Mouse (Mus musculus): Measurements from ENCODE around the gene Ralgapb.
"Not testable (repeated sequence)": the region's sequence is repeated elsewhere in the genome, so short reads cannot be mapped to it uniquely, and the experiment has no call there.

The Ralgapb gene

DNA sequence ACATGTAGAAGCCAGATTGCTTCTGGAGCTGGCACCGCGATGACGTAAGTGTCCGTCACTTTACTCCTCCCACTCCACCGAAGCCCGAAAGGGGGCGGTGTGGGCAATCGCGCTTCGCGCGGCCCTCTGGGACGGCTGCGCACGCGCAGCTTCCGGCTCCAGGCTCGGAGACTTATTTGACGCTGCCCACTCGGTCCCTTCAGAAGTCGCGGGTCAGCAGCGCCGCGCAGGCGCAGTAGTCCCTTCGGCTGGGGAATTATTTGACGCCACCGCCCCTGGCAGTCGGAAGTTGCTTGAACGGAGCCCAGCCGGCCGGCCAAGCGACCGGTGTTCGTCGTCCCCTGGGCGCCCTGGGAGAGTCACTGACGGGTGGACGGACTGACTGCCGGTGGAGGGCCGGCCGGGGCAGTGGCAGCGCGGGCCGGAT lies at the start of gene Ralgapb:
TSS of gene Ralgapb (plus strand) at position 254 of the 427 bp plus-strand sequence.
- peak; percentile 99 for DNase-seq

DNA sequence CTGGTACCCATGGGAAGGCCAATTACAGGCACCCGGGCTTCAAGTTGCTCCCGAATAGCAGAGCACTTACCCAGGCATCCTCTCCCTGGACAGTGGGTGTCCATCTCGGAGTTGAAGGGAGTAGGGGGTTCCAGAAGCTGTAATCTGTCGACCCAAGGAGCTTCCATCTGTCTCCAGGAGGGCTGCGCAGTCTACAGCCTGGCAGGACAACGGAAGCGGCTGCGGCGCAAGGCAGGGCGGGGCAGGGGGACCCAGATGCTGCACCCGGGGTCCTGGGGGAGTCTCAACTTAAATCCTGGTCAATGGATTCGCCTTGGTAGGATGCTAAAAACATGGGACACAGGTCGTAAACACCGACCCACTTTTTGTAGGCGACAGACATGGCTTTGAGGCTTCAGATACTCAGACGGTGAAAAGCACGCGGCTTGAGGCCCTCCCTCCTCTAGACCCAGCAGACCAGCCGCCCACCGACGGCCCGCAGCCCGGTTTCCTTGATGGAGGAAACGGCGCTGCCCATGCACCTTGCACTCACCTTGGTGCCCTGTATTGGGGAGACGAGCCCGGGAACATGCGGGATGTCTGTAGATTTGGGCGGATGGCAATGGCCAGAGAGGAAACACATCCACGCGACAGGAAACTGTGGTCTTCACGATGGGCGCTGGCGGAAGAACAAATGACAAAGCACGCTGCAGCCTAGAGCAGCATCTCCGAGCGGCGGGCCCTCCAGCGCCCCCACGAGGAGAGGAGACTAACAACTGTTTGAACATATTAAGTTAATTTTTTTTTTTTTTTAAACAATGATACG lies 48.6 kb upstream of the Ralgapb start:
- peak; percentile 84 for DNase-seq

DNA sequence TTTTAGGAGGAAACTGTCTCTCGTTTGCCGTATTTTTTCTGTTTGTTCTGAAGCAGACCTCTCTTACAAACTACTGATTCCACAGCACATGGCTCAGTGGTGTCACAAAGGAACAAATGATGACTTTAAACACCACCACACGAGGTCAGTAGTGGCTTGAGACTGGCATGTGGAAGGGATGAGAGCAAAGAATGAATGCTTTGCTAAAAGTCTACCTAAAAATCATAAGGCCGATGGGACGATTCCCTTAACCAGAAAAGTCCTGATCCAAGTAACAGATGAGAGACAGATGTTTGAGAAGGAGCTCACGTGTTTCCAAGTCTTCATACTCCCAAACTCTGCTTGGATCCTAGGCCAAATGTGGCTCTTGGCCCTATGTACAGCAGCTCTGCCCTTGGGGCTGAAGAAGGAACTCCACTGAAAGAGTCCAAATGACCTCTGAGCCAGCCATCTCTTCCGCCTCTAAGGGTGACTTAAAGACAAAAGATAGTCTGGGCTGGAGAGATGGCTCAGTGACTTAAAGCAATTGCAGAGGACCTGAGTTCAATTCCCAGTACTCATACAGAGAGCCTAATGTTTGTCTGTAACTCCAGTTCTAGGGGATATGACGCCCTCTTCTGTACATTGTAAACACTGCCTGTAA lies 47.8 kb upstream of the Ralgapb start:
- peak; percentile 27 for DNase-seq

DNA sequence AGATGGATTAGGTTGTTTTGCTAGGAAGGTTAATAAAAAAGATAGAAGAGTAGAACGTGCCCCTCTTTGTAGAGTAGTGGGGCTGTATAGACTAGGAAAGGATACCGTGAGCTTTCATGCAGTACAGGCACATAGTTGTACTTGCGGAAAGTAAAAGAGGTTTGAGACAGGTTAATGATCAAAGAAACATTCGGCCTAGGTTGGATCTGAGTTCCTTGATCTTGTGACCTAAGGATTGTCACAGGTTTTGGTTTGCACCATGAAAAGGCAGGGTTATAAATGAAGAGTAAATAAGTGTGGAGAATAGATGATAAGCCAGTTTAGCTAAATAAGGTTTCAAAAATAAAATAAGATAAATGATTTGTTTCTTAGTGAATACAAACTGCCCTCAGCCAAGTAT lies 45.5 kb upstream of the Ralgapb start:
- no peak for DNase-seq

DNA sequence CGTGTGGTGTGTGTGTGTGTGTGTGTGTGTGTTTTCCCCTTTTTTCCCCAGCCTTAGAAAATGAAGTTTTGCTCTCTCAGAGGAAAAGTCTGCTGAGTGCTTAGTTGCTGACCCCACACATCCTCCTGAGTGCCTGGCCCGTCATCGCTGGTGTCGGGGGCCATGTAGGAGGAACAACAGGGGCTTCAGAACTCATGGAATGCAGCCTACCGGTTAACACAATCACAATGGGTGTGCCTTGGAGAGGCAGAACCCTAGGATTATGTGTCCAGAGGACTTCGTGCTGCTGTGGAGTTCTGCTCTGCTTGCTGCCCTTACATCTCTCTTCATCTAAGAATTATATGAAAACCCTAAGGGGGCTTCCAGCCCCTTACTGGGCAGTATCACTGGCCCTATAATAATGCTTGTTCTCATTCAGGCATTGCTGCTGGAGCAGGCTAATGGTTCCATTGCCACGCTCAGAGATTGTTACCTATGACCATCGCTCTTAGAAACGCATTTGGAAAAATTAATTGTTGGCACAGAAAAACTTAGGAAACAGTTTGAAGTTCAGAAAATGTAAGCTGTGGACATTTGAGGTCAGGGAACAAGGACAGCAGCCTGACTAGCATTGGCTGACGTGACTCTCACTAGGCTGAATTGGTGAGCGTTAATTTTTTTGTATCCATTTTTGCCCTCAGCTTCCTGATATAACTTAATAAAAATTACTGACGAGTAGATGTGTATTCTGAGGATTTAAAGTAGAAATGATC lies 44.4 kb upstream of the Ralgapb start:
- no peak for DNase-seq

DNA sequence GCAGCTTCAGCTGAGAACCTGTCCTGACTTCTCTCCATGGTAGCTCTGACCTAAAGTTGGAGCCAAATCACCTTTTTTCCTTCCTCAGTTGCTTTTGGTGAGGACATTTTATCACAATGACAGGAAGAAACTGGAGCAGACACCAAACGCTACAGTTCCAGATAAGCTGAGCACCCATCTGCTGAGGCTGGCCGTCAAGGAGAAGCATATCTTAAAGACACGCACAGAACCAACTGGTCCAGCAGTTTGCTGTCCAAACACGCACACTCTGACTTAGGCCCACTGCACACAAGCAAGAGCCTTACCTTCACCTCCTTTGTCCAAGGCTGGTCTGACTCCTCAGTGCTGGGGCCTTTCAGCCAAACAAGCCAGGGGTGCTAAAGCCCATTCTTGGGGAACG lies 42.0 kb upstream of the Ralgapb start:
- DNase-seq: no peak

DNA sequence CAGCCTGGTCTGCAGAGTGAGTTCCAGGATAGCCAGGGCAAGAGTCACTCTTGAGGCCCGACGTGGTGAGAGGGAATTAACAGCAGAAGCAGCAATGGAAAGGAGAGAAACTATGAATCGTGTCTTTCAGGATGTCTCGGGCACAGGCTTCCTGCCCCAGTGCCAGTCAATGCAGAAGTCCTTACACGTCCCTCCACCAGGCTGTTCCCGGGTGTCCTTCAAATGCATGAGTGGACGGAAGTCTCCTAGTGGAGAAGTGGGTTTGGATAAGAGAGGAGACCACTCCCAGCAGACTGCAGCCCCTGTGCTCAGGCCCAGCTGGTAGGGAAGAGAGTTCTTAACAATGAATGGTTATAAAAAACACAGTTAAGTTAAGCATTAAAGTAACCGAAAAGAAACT lies 41.3 kb upstream of the Ralgapb start:
- no peak for DNase-seq

DNA sequence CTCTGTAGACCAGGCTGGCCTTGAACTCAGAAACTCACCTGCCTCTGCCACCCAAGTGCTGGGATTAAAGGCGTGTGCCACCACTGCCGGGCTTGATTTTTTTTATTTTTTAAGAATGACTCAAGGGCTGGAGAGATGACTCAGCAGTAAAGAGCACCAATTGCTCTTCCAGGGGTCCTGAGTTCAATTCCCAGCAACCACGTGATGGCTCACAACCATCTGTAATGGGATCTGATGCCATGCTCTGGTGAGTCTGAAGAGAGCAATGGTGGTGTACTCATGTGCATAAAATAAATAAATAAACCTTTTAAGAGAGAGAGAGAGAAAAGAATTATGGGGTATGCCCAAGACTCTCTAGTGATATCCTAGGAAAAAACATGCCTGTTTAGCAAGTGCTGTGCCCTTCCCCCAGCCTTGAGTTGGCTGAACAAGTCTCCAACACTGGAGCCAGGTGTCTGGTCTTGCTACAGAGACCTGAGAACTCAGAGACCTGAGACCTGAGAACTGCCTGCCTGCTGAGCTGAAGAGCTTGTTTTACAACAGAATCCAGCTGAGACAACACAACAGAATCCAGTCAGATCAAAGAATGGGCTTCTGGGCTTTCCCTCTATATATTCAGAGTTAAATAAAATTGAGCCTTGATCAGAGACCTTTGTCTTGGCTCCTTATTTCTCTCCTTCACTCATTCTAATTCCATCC lies 40.0 kb upstream of the Ralgapb start:
- DNase-seq: no peak

DNA sequence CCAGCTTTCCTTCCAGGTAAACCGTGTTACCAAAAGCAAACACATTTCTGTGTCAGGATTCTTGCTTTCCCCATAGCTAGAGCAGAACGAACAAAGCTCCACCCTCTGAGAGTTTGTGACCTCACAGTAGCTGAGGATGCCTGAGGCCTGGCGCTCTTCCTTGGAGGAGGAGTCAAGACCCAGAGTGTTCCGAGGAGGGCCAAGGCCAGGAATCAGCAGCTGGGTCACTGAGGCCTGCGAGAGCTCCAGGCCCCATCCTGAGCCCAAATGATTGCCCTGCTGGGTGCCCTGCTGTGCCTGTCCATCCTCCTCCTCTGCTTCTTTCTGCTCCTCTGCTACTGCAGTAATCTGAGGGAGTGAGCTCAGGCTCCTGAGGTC lies 39.5 kb upstream of the Ralgapb start:
- DNase-seq: peak; percentile 18

DNA sequence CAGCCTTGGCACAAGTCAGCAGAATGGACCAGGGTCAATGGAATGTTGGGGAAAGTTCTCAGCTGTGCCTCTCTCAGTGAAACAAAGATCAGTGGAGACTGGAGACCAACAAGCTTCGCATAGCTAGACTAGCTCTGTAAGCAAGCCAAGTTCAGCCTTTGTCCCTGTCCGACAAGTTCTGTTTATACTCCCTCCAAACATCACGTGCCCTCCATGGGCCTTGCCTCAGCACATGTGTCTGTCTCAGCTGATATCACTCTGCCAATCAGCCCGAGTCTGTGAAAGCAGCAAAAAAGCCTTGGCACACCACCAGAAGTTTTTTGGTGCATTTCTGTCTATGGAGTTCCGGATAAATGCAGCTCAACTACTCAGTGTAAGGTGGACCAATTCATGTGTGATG lies 36.6 kb upstream of the Ralgapb start:
- DNase-seq: peak; percentile 46

DNA sequence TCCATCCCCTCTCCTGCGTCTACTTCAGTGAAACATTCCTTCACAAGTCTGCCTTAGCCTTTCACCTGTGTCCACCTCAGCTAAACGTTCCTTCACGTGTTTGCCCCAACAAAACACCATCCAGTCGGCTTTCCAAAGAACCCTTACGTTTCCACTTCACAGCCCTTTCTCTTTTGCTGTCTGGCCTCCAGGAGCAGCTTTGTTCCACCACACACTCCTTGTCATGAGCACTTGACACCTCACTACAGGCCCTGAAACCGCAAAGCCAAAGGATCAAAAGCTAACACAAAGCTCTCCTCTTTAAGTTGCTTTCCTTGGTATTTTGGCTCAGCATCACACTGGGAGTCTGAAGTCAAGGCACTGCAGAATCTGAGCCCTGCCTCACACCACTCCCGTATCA lies 36.1 kb upstream of the Ralgapb start:
- DNase-seq: no peak

DNA sequence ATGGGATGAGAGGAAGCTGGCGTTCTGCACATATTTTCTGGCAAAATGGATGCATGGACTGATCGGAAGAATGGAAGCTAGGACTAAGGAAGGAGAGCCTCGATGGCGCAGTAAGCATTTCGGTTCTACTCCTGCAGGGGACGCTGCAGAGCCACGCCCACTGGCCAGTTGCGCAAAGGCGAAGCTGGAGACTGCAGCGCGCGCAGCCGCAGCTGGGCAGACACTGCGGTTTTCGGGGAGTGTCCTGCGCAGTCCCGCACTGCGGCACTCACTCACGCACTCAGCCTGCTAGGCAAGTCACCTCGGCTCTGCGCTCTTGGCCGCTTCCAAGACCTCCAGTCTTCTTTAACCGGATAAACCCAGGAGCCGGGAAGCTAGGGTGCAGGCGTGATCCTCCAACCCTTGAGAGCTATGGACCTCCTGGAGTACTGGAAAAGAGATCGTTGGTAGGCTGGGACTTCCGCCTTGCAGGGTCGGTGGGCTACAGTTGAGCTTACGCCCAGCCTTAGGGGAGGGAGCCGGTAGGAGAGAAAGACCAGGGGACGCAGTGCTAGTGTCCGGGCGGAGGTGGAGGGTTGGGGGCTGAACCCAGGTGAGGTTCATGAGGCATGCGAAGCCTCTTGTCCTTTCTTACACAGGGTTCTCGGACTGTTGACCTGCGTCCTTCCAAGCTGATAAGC lies 34.1 kb upstream of the Ralgapb start, which contains the start of gene Snhg11:
TSS of gene Snhg11 (plus strand) at position 196 of the 680 bp plus-strand sequence.
- DNase-seq: peak; percentile 46

DNA sequence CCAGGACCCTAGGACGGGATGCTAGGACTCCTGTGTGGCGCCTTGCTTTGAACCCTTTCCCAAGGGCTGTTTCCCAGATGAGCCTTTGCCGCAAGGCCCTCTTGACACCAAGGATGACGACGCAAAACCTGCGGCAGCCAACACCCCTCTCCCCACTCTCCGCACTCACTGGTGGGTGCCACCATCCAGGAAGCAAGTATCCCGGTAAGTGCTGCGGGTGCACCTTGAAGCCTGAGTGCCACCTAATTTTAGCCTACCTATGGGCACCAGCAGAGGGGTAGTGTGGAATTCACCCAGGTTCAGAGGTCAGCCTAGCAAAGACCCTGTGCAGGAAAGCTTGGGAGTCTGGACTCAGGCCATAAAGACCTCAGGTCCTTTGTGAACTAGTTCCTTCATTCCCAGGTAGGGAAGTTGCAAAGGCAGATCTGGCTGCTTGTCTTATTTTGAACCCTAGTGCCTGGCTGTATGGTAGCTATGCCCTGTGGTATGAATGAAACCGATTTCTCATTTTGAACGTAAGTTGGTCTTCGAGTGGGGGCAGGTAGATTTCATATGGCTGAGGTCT lies 33.4 kb upstream of the Ralgapb start:
- no peak for DNase-seq

DNA sequence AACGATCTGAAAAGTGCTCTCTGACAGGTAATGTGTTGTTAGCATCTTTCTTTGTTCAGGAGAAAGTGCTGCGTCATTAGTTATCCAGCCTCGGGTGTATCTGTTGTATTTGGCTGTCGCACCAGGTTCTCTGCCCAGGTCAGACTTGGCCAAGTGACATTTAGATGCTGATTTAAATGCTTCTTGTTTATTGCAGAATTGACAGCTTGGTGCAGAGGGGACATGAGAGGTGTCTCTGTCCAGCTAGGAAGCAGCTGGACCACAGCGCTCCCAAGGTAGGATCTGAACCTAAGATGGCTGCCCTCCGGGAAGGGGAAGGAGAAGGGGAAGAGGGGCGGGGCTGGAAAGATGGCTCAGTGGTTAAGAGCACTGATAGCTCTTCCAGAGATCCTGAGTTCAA lies 32.9 kb upstream of the Ralgapb start:
- DNase-seq: no peak

DNA sequence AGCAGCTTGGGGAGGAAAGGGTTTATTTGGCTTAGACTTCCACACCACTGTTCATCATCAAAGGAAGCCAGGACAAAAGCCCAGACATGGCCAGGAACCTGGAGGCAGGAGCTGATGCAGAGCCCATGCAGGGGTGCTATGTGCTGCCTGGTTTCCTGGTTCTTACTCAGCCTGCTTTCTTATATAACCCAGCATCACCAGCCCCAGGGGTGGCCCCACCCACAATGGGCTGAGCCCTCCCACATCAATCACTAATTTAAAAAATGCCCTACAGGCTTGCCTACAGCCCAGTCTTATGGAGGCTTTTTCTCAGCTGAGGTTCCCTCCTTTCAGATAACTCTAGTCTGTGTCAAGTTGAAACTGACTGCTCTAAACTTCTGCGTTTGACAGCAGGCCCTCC lies 31.8 kb upstream of the Ralgapb start:
- DNase-seq: no peak

DNA sequence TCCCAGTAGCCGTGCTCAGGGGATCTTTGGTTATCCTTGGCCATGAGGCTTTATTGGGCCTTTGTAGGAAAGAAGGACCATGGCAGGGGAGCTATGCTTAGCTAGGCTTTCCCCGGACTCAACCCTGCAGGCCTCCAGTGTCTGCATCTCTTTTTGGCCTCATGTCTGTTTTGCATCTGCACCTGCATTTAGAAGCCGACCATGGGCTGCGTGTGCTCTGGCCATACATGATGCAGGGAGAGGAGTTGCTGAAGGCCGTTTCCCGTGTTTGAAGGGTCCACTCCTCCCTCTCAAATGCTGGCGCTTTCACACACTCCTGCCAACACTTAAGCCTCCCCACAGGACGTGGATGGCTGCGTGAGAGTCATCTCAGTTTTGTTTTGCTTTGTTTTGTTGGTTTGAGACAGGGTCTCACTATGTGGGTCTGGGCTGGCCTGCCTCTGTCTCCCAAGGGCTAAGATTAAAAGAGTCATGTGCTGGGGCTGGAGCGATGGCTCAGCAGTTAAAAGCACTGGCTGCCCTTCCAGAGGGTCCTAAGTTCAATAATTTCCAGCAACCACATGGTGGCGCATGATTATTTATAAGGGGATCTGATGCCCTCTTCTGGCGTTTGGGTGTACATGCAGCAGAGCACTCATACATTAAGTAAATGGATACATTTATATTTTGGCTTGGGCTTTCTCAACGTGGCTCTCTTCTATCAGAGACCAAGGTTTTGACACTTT lies 30.1 kb upstream of the Ralgapb start:
- peak; percentile 60 for DNase-seq

DNA sequence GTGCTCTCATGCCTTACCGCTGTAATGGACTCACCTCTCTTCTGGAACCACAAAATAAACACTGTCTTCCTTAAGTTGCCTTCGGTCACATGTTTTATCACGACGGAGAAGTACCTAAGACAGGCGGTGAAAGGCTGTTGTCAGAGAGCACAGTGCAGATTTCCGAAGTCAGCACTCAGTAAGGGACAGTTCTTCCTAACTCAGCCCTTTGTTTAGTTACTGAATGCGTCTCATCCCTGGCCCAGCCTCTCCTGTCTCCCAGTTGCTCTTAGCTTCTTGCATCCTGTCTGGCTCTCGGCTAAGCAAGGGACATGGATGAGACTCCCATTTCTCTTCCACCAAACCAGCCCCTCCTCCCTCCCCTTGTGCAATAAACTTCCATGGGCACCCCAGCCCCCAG lies 23.6 kb upstream of the Ralgapb start:
- DNase-seq: no peak

DNA sequence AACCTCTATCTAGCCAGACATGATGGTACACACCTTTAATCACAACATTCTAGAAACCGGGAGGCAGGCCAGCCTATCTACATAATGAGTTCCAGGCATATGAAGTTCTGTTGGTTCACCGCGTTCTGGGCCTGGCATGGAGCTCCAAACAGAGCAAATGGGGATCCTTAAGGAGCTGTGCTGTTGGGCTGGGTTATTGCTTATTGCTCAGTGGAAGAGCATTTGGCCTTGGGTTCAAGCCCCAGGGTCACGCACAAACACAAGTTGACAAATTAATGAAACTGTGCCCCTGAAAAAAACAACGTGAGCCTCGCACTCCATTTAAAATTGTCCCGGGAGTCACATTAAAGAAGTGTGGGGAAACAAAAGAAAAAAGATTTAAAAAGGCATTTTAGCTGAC lies 20.2 kb upstream of the Ralgapb start:
- DNase-seq: no peak

DNA sequence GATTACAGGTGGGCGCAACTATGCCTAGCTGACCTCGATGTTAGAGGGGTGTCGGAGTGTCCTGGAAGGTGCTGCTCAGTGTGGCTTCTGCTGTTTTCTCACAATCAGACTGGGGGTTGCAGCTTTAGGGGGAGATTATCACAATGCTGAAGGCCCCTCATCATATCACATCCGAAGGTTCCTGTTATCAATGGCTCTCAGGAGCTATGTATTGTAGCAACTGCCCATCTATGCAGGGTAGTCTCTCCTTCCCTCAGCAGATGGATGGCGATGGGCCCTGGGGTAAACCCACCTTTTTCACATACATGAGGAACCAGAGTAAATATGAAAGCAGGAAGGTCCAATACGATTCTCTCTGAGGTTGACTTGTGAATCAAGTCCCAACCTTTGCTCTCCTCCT lies 13.3 kb upstream of the Ralgapb start:
- no peak for DNase-seq

DNA sequence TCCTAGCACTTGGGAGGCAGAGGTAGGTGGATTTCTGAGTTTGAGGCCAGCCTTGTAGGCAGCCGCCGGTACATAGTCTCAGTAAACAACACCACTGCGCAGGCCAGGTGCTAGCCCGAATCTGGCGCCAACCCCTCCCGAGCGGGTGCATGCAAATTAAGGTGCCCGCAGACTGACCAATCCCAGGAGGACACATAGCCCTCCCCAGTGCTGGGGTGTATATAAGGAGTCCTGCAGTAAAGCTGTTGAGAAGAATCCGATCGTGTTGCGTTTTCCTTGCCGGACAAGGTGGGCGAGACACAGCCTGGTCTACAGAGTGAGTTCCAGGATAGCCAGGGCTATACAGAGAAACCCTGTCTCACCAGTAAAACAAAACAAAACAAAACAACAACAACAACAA lies 12.5 kb upstream of the Ralgapb start:
- not testable (repeated sequence) for DNase-seq

DNA sequence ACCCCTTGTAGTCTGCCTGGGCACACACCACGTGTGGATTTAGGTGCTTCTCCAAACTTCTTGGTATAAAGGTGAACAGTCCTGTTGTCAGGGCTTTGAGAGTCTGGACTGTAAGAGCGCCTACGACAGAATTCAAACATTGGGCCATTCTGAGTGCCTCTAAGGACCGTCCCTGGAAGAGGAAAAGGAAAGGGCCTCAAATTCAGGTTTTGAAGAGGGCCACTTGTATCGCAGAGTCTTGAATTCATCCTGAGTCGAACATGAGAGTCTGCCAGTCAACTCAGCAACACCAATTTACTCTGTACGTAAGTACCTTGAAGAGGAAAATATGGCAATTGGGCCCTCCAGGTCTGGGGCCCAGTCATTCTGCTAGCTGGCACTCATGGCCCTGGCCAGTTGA lies 6.7 kb upstream of the Ralgapb start:
- no peak for DNase-seq
